Mouse (Mus musculus): ENCODE data around the gene Olfr1087. TPM values are rescaled to one million over a fixed set of nuclear protein-coding genes. Genes with fewer than 3 reads are reported as not detected.
"Not testable (repeated sequence)": the region's sequence is repeated elsewhere in the genome, so short reads cannot be mapped to it uniquely, and the experiment has no call there.

Gene Olfr1087
- not detected in 2 replicates for polyA plus RNA-seq (2012; rRNA removed)

GRCm38 (mm10) chr2:86698295-86698694 lies at the start of gene Olfr1087:
Gene Olfr1087, minus strand, starts transcription at chr2:86698395.
- DNase-seq (ENCODE audit: extremely low spot score in 1 of 2, low spot score in 1 of 2) = no peak

DNA sequence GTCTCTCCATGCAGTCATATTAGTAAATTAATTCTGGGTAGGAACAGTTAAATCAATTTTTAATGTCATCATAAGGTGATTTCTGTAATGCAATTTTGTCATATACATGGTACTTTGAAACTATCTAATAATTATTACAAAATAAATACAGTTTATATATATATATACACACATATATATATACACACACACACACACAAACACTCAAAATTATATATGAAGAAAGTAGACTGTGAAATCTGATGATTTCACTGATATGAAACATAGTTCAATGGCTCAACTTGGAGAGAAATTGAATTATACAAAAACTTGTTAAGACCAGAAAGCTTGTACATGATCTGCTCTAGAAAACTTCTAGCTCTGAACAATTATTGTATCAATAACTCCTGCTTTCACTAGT lies 35.4 kb upstream of the Olfr1087 start, which contains the start of gene Olfr1089:
TSS of gene Olfr1089 (minus strand) at position 101 of the 400 bp plus-strand sequence.
- no peak for DNase-seq (ENCODE audit: extremely low spot score in 1 of 2, low spot score in 1 of 2)

DNA sequence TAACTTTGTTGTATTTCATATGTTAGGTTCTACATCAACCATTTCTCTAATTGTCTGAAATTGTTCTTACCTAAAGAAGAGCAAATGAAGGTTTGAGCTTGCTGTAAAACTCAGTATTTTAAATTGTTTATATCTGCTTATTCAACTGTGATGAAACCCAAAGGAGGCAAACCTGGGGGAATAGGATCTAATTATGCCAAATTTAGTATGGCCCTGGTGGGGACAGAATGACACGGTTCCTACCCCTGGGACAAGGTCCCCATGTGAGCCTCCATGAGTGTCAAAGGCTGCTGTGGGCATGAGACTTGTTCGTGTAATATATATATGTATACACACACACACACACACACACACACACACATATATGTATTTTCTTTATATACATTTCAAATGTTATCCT lies 18.2 kb downstream of the Olfr1087 start, which contains the start of gene Olfr1086:
TSS of gene Olfr1086 (minus strand) at position 101 of the 400 bp plus-strand sequence.
- DNase-seq (ENCODE audit: extremely low spot score in 1 of 2, low spot score in 1 of 2) = no peak

DNA sequence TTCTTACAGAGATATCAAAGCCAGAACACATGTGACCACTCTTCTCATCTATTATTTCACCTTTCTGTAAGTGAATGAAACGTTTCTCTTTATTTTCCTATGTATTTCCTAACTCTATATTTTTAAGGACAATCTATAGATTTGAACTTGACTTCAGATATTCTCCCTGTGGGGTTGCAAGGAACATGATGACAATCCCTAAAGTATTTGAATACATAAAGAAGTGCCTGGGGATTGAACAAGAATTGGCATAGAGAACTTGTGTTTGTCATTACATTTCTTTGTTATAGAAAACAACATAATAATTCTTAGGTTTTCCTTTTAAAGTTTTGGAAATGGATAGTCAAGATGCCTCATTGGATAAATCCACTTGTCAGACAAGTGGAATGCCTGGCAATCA lies 36.3 kb downstream of the Olfr1087 start, which contains the start of gene Olfr1085:
TSS of gene Olfr1085 (minus strand) at position 101 of the 400 bp plus-strand sequence.
- DNase-seq (ENCODE audit: extremely low spot score in 1 of 2, low spot score in 1 of 2) = no peak

- not testable (repeated sequence) for DNase-seq (ENCODE audit: extremely low spot score in 1 of 2, low spot score in 1 of 2)
Measured at GRCm38 (mm10) chr2:86639625-86640024, 58.6 kb downstream of the Olfr1087 start, which contains the start of gene Olfr1084. Gene Olfr1084, minus strand, starts transcription at chr2:86639725.

Other genes starting within 250 kb of the Olfr1087 start
- 0.06 TPM in 1 of 2 replicates, not detected in the other for gene Olfr1065, start 247.8 kb downstream of the Olfr1087 start, polyA plus RNA-seq (2012; rRNA removed)
- not detected in 2 replicates for gene Olfr1066, start 242.1 kb downstream of the Olfr1087 start, polyA plus RNA-seq (2012; rRNA removed)
- gene Olfr228, start 211.0 kb downstream of the Olfr1087 start, polyA plus RNA-seq (2012; rRNA removed) = not detected in 2 replicates
- not detected in 2 replicates for gene Olfr1076, start 189.9 kb downstream of the Olfr1087 start, polyA plus RNA-seq (2012; rRNA removed)
- gene Olfr1079, start 155.9 kb downstream of the Olfr1087 start, polyA plus RNA-seq (2012; rRNA removed) = not detected in 2 replicates
- 0.06 TPM in 1 of 2 replicates, not detected in the other for gene Olfr1080, start 140.2 kb downstream of the Olfr1087 start, polyA plus RNA-seq (2012; rRNA removed)
- not detected in 2 replicates for gene Olfr1082, start 99.4 kb downstream of the Olfr1087 start, polyA plus RNA-seq (2012; rRNA removed)
- not detected in 2 replicates for gene Olfr1084, start 58.7 kb downstream of the Olfr1087 start, polyA plus RNA-seq (2012; rRNA removed)
- not detected in 2 replicates for gene Olfr1085, start 36.4 kb downstream of the Olfr1087 start, polyA plus RNA-seq (2012; rRNA removed)
- gene Olfr1086, start 18.3 kb downstream of the Olfr1087 start, polyA plus RNA-seq (2012; rRNA removed) = not detected in 2 replicates
- gene Olfr1089, start 35.3 kb upstream of the Olfr1087 start, polyA plus RNA-seq (2012; rRNA removed) = not detected in 2 replicates
- not detected in 2 replicates for gene Olfr1090, start 60.6 kb upstream of the Olfr1087 start, polyA plus RNA-seq (2012; rRNA removed)
- gene Olfr1093, start 84.1 kb upstream of the Olfr1087 start, polyA plus RNA-seq (2012; rRNA removed) = not detected in 2 replicates
- gene Olfr141, start 111.6 kb upstream of the Olfr1087 start, polyA plus RNA-seq (2012; rRNA removed) = not detected in 2 replicates
- not detected in 2 replicates for gene Olfr1094, start 126.3 kb upstream of the Olfr1087 start, polyA plus RNA-seq (2012; rRNA removed)
- not detected in 2 replicates for gene Olfr1095, start 153.3 kb upstream of the Olfr1087 start, polyA plus RNA-seq (2012; rRNA removed)
- gene Gm13723, start 176.4 kb upstream of the Olfr1087 start, polyA plus RNA-seq (2012; rRNA removed) = not detected in 2 replicates
- not detected in 2 replicates for gene Olfr1097, start 193.8 kb upstream of the Olfr1087 start, polyA plus RNA-seq (2012; rRNA removed)
- not detected in 2 replicates for gene Olfr1098, start 226.2 kb upstream of the Olfr1087 start, polyA plus RNA-seq (2012; rRNA removed)